Mouse (Mus musculus) urinary bladder, postnatal 25 days (tissue): ENCODE data around the gene Atr.

Experiments
- DNase-seq: peaks from one replicate; pipeline ENCODE4 v3.0.0; 2022; ENCODE audit warnings: low spot score

Gene Atr

DNA sequence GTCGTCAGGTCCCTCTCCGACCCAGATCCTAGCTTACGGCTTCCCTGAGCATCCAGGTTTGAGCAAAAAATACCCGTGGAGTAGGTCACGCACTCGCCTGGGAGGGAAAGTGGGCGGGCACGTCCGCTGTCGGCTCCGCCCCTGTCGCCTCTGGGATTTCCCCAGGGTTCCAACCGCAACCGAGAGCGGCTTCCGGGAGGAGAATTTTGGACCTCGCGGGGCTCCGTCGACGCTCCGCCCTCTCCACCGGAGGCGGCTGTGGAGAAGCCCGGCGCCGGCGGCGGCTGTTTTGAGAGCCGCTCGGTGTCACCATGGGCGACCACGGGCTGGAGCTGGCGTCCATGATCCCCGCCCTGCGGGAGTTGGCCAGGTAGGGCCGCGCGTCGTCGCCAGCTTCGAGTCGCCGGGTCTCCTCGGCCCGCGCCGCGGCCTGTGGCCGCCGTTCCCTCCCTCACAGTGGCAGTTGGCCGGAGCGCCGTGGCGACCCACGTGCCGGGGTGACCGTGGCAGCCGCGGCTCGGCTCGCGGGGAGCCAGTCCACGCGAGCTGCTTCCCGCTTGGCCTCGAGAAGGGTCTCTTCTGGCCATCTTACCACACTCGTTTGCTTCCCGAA, at the start of gene Atr:
TSS of gene Atr (plus strand) at position 184 of the 613 bp plus-strand sequence.
- peak; percentile 92 for DNase-seq

GRCm38 (mm10) chr9:95809596-95809995, 47.8 kb upstream of the Atr start:
- no peak for DNase-seq

GRCm38 (mm10) chr9:95811817-95812216, 45.6 kb upstream of the Atr start:
- DNase-seq, result no peak

DNA sequence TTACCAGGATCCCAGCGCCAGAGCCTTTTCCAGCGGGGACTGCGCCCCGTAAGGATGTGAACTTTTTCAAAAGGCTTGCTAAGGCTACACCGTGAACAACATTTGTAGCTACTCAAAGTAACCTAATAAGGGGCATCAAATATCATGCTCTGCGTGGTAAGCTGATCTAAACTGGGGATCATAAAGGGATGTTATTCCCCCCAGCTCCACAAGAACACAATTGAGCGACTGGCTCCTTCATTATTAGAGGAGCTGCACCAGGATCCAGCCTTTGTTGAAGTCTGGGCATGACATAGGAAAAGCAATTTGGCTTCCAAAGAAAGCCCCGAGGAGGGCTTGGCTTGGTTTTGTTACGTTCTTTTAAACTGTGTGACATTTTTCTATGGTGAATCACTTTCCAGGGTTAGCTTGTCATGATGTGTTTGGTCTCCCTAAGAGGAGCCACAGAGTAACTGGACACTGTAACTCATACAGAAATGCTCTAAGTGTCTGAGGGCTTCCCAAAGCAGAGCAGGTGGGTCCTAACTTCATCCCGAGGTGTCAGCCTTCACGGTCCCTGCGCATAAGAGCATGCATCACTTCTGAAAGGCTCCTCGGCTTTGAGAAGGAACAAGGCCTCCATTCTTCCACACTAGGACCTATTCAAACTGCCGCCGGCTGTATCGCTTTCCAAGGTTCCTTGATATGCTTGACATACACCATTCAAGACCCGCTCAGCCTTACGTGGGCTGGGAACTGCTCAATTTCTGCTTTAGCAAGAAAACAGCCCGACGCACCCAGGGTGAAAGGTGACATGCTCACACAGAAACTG, 43.5 kb upstream of the Atr start:
- DNase-seq, result no peak

GRCm38 (mm10) chr9:95815015-95815673, 42.3 kb upstream of the Atr start:
- DNase-seq, result peak; percentile 11

GRCm38 (mm10) chr9:95815706-95816105, 41.7 kb upstream of the Atr start:
- DNase-seq, result no peak

DNA sequence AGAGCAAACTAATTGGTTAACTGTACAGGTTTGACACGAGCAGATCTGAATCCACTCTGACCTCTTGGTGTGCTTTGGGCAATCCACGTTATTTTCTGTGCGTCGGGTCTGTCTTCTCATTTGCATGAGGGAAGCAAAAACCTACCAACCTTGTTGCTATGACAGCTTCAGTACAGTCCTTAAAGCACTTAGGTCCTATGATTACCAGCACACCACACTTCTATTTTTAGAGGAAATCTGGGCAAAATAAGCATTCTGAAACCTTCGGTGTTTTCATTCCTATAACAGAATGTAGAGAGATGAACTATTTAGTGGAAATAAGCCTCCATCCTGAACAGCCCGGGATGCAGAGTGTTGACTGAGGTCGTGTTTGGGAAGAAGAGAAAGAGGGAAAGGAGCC, 34.9 kb upstream of the Atr start:
- no peak for DNase-seq

DNA sequence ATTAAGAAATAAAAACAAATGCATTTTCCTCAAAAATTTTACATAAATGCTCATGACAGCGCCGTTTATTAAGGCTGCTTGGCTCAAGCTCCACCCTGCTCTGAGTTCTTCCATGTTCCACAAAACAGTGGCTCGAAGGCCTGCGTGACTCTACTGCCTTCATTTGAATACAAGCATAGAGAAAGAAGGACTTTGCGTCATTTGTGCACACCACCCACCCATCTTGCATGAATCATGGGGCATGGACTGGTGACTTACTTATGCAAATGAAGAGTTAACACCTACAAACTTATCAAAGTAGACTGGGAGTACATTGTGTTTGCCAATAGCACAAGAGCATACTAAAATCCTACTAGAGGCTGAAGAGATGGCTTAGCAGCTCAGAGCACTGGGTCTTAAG, 29.8 kb upstream of the Atr start:
- DNase-seq, result no peak

DNA sequence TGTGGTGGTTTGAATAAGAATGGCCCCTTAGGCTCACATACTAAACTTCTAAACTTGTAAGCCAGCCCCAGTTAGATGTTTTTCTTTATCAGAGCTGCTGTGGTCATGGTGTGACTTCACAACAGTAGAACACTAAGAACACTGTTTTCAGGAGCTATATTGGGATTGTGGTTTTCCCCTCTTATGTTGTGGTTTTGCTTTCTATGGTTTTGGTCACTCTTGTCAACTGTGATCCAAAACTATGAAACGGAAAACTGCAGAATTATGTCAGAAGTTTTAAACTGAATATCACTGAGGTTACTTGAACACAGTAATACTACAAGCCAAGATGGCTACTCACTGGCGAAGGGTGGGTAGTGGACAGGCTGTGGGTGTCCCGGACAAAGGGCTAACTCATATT, 24.6 kb upstream of the Atr start:
- DNase-seq, result no peak

DNA sequence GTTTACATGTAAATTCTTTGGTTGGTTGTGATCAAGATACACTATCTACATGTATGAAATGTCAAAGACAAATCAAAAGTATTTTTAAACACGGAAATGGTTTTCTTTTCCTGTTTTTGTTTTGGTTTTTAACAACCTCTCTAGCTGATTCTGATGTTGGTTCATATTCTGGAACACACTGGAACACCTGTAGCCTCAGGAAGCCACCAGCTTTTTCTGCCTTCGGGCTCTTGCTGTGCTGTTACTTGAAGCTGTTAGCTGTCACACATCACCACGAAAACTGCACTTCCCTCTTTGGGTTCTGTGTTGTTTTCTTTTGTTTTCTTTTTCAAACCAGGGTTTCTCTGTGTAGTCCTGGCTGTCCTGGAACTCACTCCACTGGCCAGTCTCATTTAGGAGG, 22.6 kb upstream of the Atr start:
- DNase-seq, result no peak

DNA sequence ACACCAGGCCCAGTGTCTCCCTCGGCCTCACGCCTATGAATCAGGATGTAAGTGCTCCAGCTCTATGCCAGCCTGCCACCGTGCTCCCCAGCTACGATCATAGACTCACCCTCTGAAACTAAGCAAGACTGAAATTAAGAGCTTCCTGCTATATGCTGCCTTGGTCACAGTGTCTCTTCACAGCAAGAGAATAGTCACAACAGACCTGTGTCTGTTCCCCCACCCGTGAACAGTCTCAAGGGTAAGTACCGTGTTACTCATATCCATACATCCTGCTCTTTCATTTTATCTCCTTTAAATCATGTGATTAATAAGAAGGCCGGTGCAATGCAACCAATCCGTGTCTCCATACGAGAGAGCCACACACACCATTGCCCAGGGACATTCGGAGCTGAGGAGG, 21.7 kb upstream of the Atr start:
- no peak for DNase-seq

DNA sequence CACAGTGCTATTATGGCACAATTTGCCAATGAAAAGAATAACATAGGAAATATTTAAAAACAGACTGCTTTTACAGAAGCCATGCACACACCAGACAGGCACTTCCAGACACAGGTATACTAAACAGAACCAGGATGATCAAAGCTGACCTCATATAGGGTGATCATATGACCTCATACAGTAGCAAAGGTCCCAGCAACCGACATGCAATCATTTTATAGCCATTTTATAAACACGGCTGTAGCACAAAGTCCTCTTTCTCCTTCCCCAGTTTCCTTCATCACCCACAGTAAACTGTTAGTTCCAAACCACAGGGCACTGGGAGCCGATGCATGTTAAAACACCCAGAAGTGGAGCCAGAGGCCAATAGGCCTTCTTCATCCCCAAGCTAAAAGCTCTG, 18.0 kb upstream of the Atr start:
- DNase-seq, result no peak

DNA sequence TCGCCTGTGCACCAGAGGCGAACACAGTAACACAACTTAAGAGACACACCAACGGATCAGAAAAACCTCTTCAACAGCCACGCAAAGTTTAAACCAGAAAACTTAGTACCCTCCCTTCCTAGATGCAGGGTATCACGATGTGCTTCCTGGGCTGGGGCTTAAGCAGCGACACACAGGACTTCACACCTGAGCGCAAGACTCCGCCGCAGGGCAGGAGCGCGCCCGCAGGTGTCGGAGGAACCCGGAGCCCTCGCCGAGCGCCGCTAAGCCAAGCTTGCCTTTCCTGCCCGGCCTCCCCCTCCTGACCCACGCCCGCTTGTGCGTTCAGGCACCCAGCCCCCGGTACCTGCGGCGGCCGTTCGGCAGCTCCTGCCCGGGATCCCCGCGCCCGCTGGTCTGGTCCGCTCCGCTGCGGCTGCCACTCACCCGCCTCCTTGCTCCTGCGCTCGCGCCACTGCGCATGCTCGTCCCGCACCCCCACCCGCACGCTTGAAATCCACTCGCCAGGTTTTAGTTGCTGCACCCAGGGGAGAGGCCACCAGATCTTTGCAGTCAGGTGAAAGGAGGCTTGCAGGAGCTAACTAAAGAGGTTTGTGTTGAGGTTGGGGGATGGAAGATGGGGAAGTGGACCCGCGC, 12.5 kb upstream of the Atr start, which contains the start of gene Pls1:
TSS of gene Pls1 (minus strand) at position 487 of the 636 bp plus-strand sequence.
- DNase-seq, result peak; percentile 88

- no peak for DNase-seq
Observed at GRCm38 (mm10) chr9:95845711-95846110, 11.7 kb upstream of the Atr start.

DNA sequence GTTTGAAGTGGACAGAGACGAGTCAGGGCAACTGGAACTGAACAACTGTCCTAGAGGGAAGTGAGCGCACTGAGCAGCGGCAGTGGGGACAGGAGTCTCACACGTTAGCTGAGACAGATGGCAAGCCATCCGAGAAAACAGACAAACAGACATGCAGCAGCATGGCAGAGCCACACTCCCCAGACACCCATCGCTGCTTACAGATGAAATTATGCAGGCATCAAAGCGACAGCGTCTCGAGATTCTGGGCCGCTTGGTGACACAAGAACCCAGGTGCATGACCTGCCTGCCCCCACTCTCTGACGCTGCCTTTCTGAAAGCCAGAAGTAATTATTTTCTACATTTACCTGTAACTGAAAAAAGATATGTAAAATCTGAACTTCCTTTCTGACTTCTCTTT, 5.7 kb upstream of the Atr start:
- no peak for DNase-seq

GRCm38 (mm10) chr9:95852896-95853295, 4.5 kb upstream of the Atr start:
- peak; percentile 77 for DNase-seq

GRCm38 (mm10) chr9:95854891-95855290, 2.5 kb upstream of the Atr start:
- no peak for DNase-seq

DNA sequence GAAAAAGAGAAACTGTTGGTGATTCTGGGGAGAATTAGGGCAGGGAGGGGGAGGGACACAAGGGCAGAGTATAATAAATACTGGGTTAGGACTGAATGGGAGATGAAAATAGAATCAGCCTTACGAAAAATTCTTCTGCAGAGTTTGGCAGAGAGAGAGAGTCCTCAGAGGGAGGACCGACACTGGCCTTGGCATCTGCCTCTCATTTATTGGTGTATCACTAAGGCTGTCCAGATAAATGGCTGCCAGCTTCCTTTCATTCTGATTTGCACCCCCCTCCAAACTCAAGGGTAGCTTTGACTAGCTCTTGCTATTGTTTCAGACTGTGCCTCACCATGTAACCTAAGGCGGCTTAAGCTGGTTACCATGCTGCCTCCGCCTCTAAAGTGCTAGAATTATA, 1.4 kb upstream of the Atr start:
- no peak for DNase-seq

DNA sequence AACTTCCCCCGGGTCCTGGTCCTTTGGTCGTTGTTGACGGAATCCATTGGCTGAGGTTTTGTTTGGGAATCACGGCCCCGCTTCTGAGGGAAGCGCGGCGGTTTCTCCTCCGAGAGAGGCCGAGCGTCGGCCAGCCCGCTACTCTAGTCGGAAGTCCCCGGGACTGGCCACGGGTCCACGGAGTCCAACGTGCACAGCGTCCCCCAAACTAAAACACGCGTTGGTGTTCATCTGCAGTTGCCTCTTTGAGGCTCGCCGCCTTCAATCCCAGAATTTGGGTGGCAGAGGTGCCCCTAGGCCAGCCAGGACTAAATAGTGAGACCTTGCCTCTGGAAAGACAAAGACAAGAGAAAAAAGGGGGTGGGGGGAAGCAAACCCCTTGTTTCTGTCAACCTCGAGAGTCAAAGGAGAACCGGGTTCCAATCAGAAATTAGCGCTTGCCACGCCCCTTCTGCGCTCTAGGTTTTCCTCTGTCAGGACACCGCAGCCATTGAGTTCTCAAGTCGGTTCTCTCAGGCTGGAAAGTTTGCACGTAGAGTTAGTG, 702 bp downstream of the Atr start:
- DNase-seq, result no peak

GRCm38 (mm10) chr9:95878246-95878645, 20.8 kb downstream of the Atr start:
- no peak for DNase-seq

DNA sequence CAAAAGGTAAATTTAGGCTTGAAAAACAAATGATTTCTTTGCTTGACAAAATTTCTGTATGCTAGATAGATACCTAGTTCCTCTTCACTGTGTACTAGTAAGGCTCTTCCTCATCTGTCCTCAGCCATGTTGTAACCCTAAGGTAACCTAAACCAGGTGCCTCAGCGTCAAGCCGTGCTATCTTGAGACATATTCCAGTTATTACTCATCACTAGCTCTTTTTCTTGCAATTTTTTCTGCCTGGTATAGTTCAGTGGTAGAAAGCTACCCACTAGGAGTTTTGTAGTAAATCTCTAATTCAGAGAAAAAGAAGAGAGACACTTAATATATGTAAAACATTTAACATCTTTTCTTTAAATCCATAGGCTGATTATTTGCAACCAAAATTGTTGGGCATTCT, 25.4 kb downstream of the Atr start:
- no peak for DNase-seq

DNA sequence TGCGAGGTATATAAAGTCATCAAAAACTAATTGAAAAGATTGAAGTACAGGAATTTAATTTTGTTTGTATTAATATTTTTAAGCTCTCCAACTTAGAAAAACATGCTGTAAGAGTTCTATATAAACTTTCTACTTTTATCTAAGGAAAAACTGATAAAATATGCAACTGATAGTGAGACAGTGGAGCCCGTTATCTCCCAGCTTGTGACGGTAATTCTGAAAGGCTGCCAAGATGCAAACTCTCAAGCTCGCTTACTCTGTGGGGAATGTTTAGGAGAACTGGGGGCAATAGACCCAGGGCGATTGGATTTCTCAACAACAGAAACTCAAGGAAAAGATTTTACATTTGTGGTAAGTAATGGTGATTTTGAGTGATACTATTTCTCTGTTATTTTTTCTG, 40.0 kb downstream of the Atr start:
- DNase-seq, result no peak
